Mouse (Mus musculus): ENCODE results near the gene Mpo. TPM values are rescaled to one million over a fixed set of nuclear protein-coding genes. Genes with fewer than 3 reads are reported as not detected.

Mpo gene
- polyA plus RNA-seq, 1 experiment from 2014 or later, result 4.0 TPM

- WGBS, result 85% methylated on average over 3 of the region's 3 CpGs
- H3K27me3 ChIP-seq (ENCODE audit: low read depth, poor library complexity, severe bottlenecking), result no peaks in the 10 kb centered on the region
- H3K27ac ChIP-seq, result no peak overlapping the region
- no peak for DNase-seq (ENCODE audit: low spot score)
- H3K4me3 ChIP-seq, result no peak overlapping the region
- no peaks in the 10 kb centered on the region for H3K36me3 ChIP-seq
- no peaks in the 10 kb centered on the region for H3K4me1 ChIP-seq
- H3K9me3 ChIP-seq (replicated peaks), result no peaks in the 10 kb centered on the region
Measured at GRCm38 (mm10) chr11:87841436-87841835, 48.1 kb downstream of the Mpo start.

DNA sequence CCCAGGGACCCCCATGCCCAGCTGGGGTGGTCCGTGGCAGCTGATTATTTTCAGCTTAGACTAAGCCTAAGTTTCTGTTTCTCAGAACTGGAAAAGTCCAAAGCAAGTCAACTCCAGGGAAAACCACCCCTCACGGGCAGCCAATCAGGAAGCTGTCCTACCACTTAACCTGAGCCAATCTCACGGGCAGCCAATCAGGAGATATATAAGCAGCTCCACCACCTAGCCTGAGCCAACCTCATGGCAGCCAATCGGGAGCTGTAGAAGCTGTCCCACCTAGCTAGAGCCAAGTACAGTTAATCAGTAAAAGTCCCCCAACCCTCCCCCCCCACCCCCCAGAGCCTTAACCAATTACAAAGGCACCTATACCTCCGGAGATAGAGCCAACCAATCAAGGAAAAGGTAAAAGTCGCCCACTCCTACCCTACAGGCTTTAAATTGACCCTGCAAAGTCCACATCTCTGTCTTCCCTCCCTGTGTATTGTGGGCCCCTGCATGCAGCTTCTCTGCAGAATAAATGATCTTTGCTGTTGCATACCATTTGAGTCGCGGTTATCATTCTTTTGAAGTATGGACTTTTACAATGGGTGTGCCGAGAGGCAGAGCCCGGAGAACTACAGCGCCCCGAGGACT is 53.7 kb downstream of the Mpo start:
- H3K4me3 ChIP-seq, result no peak overlapping the region
- H3K27ac ChIP-seq, result no peak overlapping the region
- no peaks in the 10 kb centered on the region for H3K4me1 ChIP-seq
- no peak for DNase-seq (ENCODE audit: low spot score)
- H3K36me3 ChIP-seq, result no peaks in the 10 kb centered on the region
- H3K9me3 ChIP-seq (replicated peaks), result no peaks in the 10 kb centered on the region
- 89% methylated on average over 12 of the region's 12 CpGs for WGBS
- no peaks in the 10 kb centered on the region for H3K27me3 ChIP-seq (ENCODE audit: low read depth, poor library complexity, severe bottlenecking)

- no peaks in the 10 kb centered on the region for H3K27me3 ChIP-seq (ENCODE audit: low read depth, poor library complexity, severe bottlenecking)
Measured at GRCm38 (mm10) chr11:87847884-87848283, 54.5 kb downstream of the Mpo start.

GRCm38 (mm10) chr11:87852690-87853596 is 59.6 kb downstream of the Mpo start, which contains the start of gene Mks1:
Gene Mks1, plus strand, starts transcription at chr11:87853215.
- DNase-seq (ENCODE audit: low spot score), result peak; percentile 99
- peak within 1 kb of the TSS; percentile 85 for H3K27ac ChIP-seq
- H3K27me3 ChIP-seq (ENCODE audit: low read depth, poor library complexity, severe bottlenecking), result no peaks in the 10 kb centered on the region
- H3K4me3 ChIP-seq, result peak within 1 kb of the TSS; percentile 71
- H3K4me1 ChIP-seq, result peaks cover 16% of the 10 kb centered on the region
- peaks cover 19% of the 10 kb centered on the region for H3K36me3 ChIP-seq
- H3K9me3 ChIP-seq (replicated peaks), result no peaks in the 10 kb centered on the region
- WGBS, result 5% methylated on average over 40 of the region's 40 CpGs

More at GRCm38 (mm10) chr11:87847884-87848283, 54.5 kb downstream of the Mpo start:
- Histone ChIP-seq H3K27ac (no peak overlapping the region), H3K4me1 (peaks cover 5% of the 10 kb centered on the region), H3K9me3 (replicated peaks) (no peaks in the 10 kb centered on the region), H3K4me3 (no peak overlapping the region), H3K36me3 (no peaks in the 10 kb centered on the region)
- WGBS, result 81% methylated on average over 6 of the region's 6 CpGs
- DNase-seq (ENCODE audit: low spot score), result no peak

- no peaks in the 10 kb centered on the region for H3K9me3 ChIP-seq (replicated peaks)
- peaks cover 16% of the 10 kb centered on the region for H3K4me1 ChIP-seq
- DNase-seq (ENCODE audit: low spot score), result no peak
- no peaks in the 10 kb centered on the region for H3K27me3 ChIP-seq (ENCODE audit: low read depth, poor library complexity, severe bottlenecking)
- peak overlapping the region; percentile 71 for H3K4me3 ChIP-seq
- H3K27ac ChIP-seq, result peak overlapping the region; percentile 85
- peaks cover 25% of the 10 kb centered on the region for H3K36me3 ChIP-seq
- 40% methylated on average over 8 of the region's 8 CpGs for WGBS
Measured at GRCm38 (mm10) chr11:87853597-87853954, 60.2 kb downstream of the Mpo start.

MicroRNAs encoded within 50 kb of the gene (microRNA counts, 519-probe panel; counts per million panel counts)
- 5,271 counts per million, percentile 89 among the panel's probes with 10 or more counts for microRNA mmu-miR-142-3p
- 5,583 counts per million, percentile 90 among the panel's probes with 10 or more counts for microRNA mmu-miR-142-5p

Small RNA genes lying within 50 kb of the gene (microRNA-seq; reads per million reads assigned to microRNA genes)
- gene Mir142 (not detected), gene Mir142b (not detected)

Other genes with a start within 250 kb of the Mpo start
- not detected in 2 replicates for gene Gm11492, start 226.9 kb upstream of the Mpo start, polyA plus RNA-seq (2016; fragmentation: Nextera tagmentation; extraction: Ambion mirVana)
- gene Sept4, start 224.7 kb upstream of the Mpo start, polyA plus RNA-seq (2016; fragmentation: Nextera tagmentation; extraction: Ambion mirVana), result 4.8 and 6.0 TPM in 2 replicates
- gene Mtmr4, start 201.4 kb upstream of the Mpo start, polyA plus RNA-seq (2016; fragmentation: Nextera tagmentation; extraction: Ambion mirVana), result 68.3 and 69.0 TPM in 2 replicates
- 0.26 and 0.34 TPM in 2 replicates for gene Hsf5, start 176.4 kb upstream of the Mpo start, polyA plus RNA-seq (2016; fragmentation: Nextera tagmentation; extraction: Ambion mirVana)
- 1.9 and 2.2 TPM in 2 replicates for gene Rnf43, start 130.9 kb upstream of the Mpo start, polyA plus RNA-seq (2016; fragmentation: Nextera tagmentation; extraction: Ambion mirVana)
- gene Supt4a, start 56.0 kb upstream of the Mpo start, polyA plus RNA-seq (2016; fragmentation: Nextera tagmentation; extraction: Ambion mirVana), result 187 and 191 TPM in 2 replicates
- 0.74 and 2.9 TPM in 2 replicates for gene Tspoap1, start 33.0 kb upstream of the Mpo start, polyA plus RNA-seq (2016; fragmentation: Nextera tagmentation; extraction: Ambion mirVana)
- gene Lpo, start 34.7 kb downstream of the Mpo start, polyA plus RNA-seq (2016; fragmentation: Nextera tagmentation; extraction: Ambion mirVana), result not detected in 2 replicates
- 18.0 TPM in 2 replicates for gene Mks1, start 59.6 kb downstream of the Mpo start, polyA plus RNA-seq (2016; fragmentation: Nextera tagmentation; extraction: Ambion mirVana)
- not detected in 2 replicates for gene Epx, start 82.0 kb downstream of the Mpo start, polyA plus RNA-seq (2016; fragmentation: Nextera tagmentation; extraction: Ambion mirVana)
- gene Olfr462, start 98.7 kb downstream of the Mpo start, polyA plus RNA-seq (2016; fragmentation: Nextera tagmentation; extraction: Ambion mirVana), result not detected in 2 replicates
- not detected in 2 replicates for gene Olfr463, start 103.8 kb downstream of the Mpo start, polyA plus RNA-seq (2016; fragmentation: Nextera tagmentation; extraction: Ambion mirVana)
- gene Olfr464, start 127.4 kb downstream of the Mpo start, polyA plus RNA-seq (2016; fragmentation: Nextera tagmentation; extraction: Ambion mirVana), result not detected in 2 replicates
- 22.9 and 25.0 TPM in 2 replicates for gene Dynll2, start 194.0 kb downstream of the Mpo start, polyA plus RNA-seq (2016; fragmentation: Nextera tagmentation; extraction: Ambion mirVana)

Data from limb, embryonic 10.5 days (tissue).